Mouse (Mus musculus) forebrain, embryonic 12.5 days (tissue): ENCODE results near the gene Zfp941. TPM values are rescaled to one million over a fixed set of nuclear protein-coding genes. Genes with fewer than 3 reads are reported as not detected.
"Not testable (repeated sequence)": the region's sequence is repeated elsewhere in the genome, so short reads cannot be mapped to it uniquely, and the experiment has no call there.

Experiments
- ATAC-seq: fragments of 200-750 bp; cut with Nextera tagmentation; 2 replicates; pipeline ENCODE4 v1.8.0; 2017; ENCODE audit warnings: moderate TSS enrichment; ENCODE audit not compliant: low FRiP score
- H3K27ac ChIP-seq: fragments of 300-500 bp; sonication (generic); 2 replicates; pipeline ENCODE4 v1.5.1; 2016; ENCODE audit warnings: mild to moderate bottlenecking
- H3K27me3 ChIP-seq: fragments of 300-500 bp; sonication (generic); 2 replicates; pipeline ENCODE4 v1.6.1; 2016; ENCODE audit warnings: mild to moderate bottlenecking
- H3K36me3 ChIP-seq: fragments of 300-500 bp; sonication (generic); replicated peaks from 2 replicates; pipeline ENCODE4 v1.6.1; 2016; ENCODE audit warnings: mild to moderate bottlenecking
- H3K4me1 ChIP-seq: fragments of 300-500 bp; sonication (generic); 2 replicates; pipeline ENCODE4 v1.6.1; 2016
- H3K4me2 ChIP-seq: fragments of 300-500 bp; sonication (generic); 2 replicates; pipeline ENCODE4 v1.6.1; 2016; ENCODE audit warnings: mild to moderate bottlenecking, moderate library complexity
- H3K4me3 ChIP-seq: fragments of 300-500 bp; sonication (generic); replicated peaks from 2 replicates; pipeline ENCODE4 v1.5.1; 2016; ENCODE audit warnings: mild to moderate bottlenecking
- H3K9ac ChIP-seq: fragments of 300-500 bp; sonication (generic); 2 replicates; pipeline ENCODE4 v1.6.1; 2016; ENCODE audit warnings: mild to moderate bottlenecking
- H3K9me3 ChIP-seq: fragments of 300-500 bp; sonication (generic); 2 replicates; pipeline ENCODE4 v1.6.1; 2016
- WGBS: fragments of 180-500 bp; shearing (Covaris S2); methylation state at CpG from one replicate; pipeline ENCODE4 v1.1.7; 2016; 5-methylcytosine and 5-hydroxymethylcytosine counted together
- polyA plus RNA-seq: library from polyadenylated mRNA; unstranded; fragments of >200 nt; fragmentation: Nextera tagmentation; extraction: Ambion mirVana; gene quantifications from 2 replicates; pipeline ENCODE4 v1.2.1, GENCODE M21; 2016

Gene Zfp941
- polyA plus RNA-seq, 1 experiment from 2014 or later = 7.0 TPM

GRCm38 (mm10) chr7:140798212-140798611 lies 23.8 kb downstream of the Zfp941 start:
- Histone ChIP-seq H3K4me2 (no peak overlapping the region), H3K9me3 (no peaks in the 10 kb centered on the region), H3K27me3 (no peaks in the 10 kb centered on the region), H3K9ac (no peak overlapping the region), H3K4me1 (no peaks in the 10 kb centered on the region), H3K36me3 (no peaks in the 10 kb centered on the region), H3K27ac (no peak overlapping the region), H3K4me3 (no peak overlapping the region)
- ATAC-seq = no peak
- 66% methylated on average over 2 of the region's 2 CpGs for WGBS

DNA sequence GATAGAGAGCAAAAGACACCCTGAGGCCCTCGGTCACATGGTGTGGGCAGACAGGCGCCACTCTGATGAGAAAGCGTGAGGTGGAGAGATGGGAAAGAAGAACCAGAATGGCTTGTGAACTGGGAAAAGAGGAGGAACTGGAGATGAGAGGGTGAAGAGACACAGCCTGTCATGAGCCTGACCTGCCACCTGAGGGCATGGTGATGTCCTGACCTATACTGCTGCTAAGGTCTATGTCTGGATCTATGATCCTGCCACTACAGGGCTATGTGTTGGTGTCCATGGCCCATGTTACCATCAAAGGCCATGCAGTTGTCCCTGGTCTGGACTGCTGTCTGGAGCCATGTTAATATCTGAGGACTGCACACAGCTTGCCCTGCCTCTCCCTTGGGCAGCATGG lies 24.4 kb downstream of the Zfp941 start:
- Histone ChIP-seq H3K4me3 (no peak overlapping the region), H3K9me3 (no peaks in the 10 kb centered on the region), H3K9ac (no peak overlapping the region), H3K4me1 (no peaks in the 10 kb centered on the region), H3K27me3 (no peaks in the 10 kb centered on the region), H3K4me2 (no peak overlapping the region), H3K27ac (no peak overlapping the region), H3K36me3 (no peaks in the 10 kb centered on the region)
- WGBS = 91% methylated on average over 3 of the region's 3 CpGs
- ATAC-seq = no peak

- Histone ChIP-seq H3K4me1 (no peaks in the 10 kb centered on the region), H3K4me2 (no peak overlapping the region), H3K9ac (no peak overlapping the region), H3K27ac (no peak overlapping the region), H3K36me3 (no peaks in the 10 kb centered on the region), H3K9me3 (no peaks in the 10 kb centered on the region), H3K27me3 (no peaks in the 10 kb centered on the region), H3K4me3 (no peak overlapping the region)
- no peak for ATAC-seq
- 75% methylated on average over 4 of the region's 4 CpGs for WGBS
Observed at GRCm38 (mm10) chr7:140793541-140793940, 28.4 kb downstream of the Zfp941 start.

GRCm38 (mm10) chr7:140788053-140788435 lies 33.9 kb downstream of the Zfp941 start:
- Histone ChIP-seq H3K4me2 (no peak overlapping the region), H3K36me3 (no peaks in the 10 kb centered on the region), H3K27ac (no peak overlapping the region), H3K27me3 (no peaks in the 10 kb centered on the region), H3K4me1 (no peaks in the 10 kb centered on the region), H3K4me3 (no peak overlapping the region), H3K9me3 (no peaks in the 10 kb centered on the region), H3K9ac (no peak overlapping the region)
- WGBS = 87% methylated on average over 7 of the region's 7 CpGs
- no peak for ATAC-seq

- Histone ChIP-seq H3K36me3 (no peaks in the 10 kb centered on the region), H3K4me2 (no peak within 1 kb of the TSS), H3K27ac (no peak within 1 kb of the TSS), H3K27me3 (no peaks in the 10 kb centered on the region), H3K9ac (no peak within 1 kb of the TSS), H3K4me3 (no peak within 1 kb of the TSS), H3K4me1 (no peaks in the 10 kb centered on the region), H3K9me3 (no peaks in the 10 kb centered on the region)
- 86% methylated on average over 33 of the region's 33 CpGs for WGBS
- no peak for ATAC-seq
Observed at GRCm38 (mm10) chr7:140787406-140788052, 34.4 kb downstream of the Zfp941 start, which contains the start of gene Syce1. Syce1 (minus strand) TSS chr7:140787852.

DNA sequence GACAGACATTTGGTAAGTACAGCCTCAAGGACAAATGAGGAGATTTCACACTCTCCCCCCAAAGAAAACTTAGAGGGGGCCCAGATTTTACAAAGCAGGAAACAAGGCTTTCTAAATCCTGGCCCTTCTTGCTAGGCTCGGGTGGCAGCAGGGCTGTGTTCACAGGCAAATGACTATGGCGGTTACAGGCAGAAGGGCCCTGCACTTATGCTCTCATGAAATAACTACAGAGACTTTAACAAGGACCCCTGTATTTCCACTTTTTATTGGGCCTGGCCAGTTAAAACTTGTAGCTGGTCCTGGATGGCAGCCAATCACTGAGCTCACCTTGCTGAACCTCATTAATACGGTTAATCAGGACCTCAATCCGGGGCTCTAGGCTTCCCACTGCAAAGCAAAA lies 41.4 kb downstream of the Zfp941 start:
- H3K4me1 ChIP-seq = no peaks in the 10 kb centered on the region
- no peaks in the 10 kb centered on the region for H3K9me3 ChIP-seq
- ATAC-seq = no peak
- H3K4me3 ChIP-seq = no peak overlapping the region
- no peak overlapping the region for H3K9ac ChIP-seq
- no peaks in the 10 kb centered on the region for H3K27me3 ChIP-seq
- 73% methylated on average over 4 of the region's 4 CpGs for WGBS
- no peak overlapping the region for H3K4me2 ChIP-seq
- H3K27ac ChIP-seq = no peak overlapping the region
- H3K36me3 ChIP-seq = no peaks in the 10 kb centered on the region

DNA sequence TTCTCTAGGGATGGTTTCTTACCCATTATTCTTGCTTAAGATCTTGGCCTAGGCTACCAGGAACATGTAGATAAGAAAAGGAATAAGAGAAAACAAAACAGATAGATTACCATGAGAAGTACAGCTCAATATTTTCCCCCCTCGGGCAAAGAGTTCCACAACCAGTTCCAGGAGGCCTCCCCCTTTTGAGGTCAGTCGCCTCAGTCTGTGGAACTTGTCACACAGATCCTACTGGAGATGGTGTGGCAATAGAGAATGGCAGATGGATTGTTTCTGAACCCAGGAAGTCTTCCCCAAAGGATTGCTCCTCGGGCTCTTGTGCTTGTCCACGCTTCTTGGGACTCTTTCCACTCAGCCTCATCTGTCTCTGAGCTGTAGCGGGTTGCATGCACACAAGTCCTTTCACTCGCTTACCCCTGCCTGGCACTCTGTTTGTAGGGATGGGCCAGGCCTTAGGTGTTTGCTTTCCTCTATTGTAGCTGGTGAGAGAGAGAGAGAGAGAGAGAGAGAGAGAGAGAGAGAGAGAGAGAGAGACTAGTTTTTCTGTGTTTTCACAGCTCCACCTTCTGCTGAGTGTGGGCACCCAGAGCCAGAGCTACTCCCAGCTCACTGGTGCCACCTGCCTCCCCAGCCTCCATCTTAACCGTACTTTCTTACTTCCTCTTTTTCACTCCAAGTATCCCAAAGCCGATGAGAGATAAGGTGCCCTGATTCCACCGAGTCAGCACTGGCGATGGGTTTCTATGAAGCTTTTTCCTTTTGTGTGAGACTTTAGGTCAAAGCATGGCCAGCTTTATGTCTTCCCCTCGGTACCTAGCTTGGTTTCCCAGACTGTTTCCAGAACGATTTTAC lies 55.9 kb downstream of the Zfp941 start:
- Histone ChIP-seq H3K36me3 (no peaks in the 10 kb centered on the region), H3K27ac (no peak overlapping the region), H3K9ac (no peak overlapping the region), H3K4me1 (no peaks in the 10 kb centered on the region), H3K4me3 (no peak overlapping the region), H3K27me3 (no peaks in the 10 kb centered on the region), H3K4me2 (no peak overlapping the region), H3K9me3 (no peaks in the 10 kb centered on the region)
- 79% methylated on average over 12 of the region's 12 CpGs for WGBS
- no peak for ATAC-seq

DNA sequence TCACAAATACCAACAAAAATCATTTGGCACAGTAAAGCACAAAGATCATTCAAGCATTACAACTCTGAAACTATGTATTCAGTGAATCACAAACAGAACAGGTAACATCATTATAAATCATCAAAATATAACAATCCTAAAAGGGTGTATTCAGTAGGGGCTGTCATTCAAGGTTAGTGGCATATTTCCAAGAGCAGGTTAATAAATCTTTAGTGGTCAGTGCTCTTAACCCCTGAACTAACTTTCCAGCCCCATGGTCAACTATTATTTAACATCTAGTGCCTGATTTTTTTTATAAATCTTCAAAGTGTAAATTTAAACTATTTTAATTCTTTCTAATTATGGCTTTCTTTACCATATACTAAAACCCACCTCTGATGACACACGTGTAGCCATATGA lies 56.6 kb downstream of the Zfp941 start:
- not testable (repeated sequence) for H3K4me2 ChIP-seq, H3K4me1 ChIP-seq, H3K4me3 ChIP-seq, ATAC-seq, H3K9me3 ChIP-seq, H3K9ac ChIP-seq, H3K36me3 ChIP-seq, H3K27ac ChIP-seq, H3K27me3 ChIP-seq
- 71% methylated on average over 1 of the region's 1 CpGs for WGBS

- H3K4me2 ChIP-seq = no peak within 1 kb of the TSS
- H3K4me1 ChIP-seq = no peaks in the 10 kb centered on the region
- no peak within 1 kb of the TSS for H3K4me3 ChIP-seq
- no peaks in the 10 kb centered on the region for H3K27me3 ChIP-seq
- no peak for ATAC-seq
- H3K27ac ChIP-seq = no peak within 1 kb of the TSS
- WGBS = 88% methylated on average over 7 of the region's 7 CpGs
- no peaks in the 10 kb centered on the region for H3K9me3 ChIP-seq
- no peak within 1 kb of the TSS for H3K9ac ChIP-seq
- H3K36me3 ChIP-seq = no peaks in the 10 kb centered on the region
Observed at GRCm38 (mm10) chr7:140763447-140764020, 58.4 kb downstream of the Zfp941 start, which contains the start of gene Cyp2e1. Cyp2e1 (plus strand) TSS chr7:140763739.

DNA sequence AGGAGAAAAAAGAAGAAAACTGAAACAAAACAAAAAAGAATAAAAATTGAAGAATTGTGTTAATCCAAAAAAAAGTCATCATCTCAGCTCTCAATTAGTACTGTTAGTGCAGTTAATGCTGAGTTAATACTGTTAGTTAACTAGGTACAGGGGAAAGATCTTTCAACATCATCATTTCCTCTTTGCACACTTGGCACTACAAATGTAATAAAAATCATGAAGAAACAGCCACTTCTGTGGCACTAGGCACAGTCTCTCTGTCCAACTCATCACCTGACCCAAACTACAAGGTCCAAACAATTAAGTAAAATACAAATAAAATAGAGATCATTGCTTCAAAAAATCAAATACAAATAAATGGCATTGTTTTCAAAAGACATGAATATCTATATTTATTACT lies 61.3 kb downstream of the Zfp941 start:
- ATAC-seq = no peak
- Histone ChIP-seq H3K9me3 (no peaks in the 10 kb centered on the region), H3K27ac (no peak overlapping the region), H3K4me3 (no peak overlapping the region), H3K36me3 (no peaks in the 10 kb centered on the region), H3K9ac (no peak overlapping the region), H3K4me1 (no peaks in the 10 kb centered on the region), H3K4me2 (no peak overlapping the region), H3K27me3 (no peaks in the 10 kb centered on the region)
